Mouse (Mus musculus): ENCODE data around the gene Zdhhc4. TPM values are rescaled to one million over a fixed set of nuclear protein-coding genes. Genes with fewer than 3 reads are reported as not detected.

The Zdhhc4 gene
- total and polyA plus RNA-seq, 3 experiments: 52.8 to 110 (median 60.8) TPM

DNA sequence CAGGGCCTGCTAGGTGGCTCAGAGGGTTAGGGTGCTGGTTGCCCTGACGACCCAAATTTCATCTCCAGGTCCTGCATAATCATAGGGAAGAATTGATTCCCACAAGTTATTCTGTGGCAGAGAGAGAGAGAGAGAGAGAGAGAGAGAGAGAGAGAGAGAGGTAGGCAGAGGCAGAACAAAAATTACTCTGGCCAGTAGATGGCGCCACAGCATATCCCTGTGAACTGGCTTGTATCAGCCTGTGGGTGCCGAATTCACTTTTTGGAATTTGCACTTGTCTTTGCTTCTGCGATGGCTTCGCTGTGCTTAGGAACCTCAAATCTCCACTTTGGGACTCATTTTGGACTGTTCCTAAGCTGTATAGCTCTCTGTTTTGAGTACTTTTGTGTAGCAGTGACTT, 4.8 kb upstream of the Zdhhc4 start:
- peak; percentile 68 for DNase-seq

DNA sequence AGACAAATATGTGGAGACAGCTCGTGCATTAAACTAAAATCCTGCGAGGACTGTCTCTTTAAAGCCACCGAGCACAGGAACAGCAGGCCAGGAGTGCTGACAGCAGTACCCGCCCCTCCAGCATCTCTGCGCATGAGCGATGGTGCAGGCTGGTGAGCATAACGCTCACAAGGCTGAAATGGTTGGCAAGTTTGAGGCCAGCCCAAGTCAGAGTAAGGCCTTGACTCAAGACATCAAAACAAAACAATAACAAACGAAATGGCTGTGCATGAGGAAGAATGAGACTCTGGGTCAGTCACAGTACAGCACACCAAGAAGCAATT, 11.8 kb downstream of the Zdhhc4 start:
- DNase-seq: peak; percentile 80

DNA sequence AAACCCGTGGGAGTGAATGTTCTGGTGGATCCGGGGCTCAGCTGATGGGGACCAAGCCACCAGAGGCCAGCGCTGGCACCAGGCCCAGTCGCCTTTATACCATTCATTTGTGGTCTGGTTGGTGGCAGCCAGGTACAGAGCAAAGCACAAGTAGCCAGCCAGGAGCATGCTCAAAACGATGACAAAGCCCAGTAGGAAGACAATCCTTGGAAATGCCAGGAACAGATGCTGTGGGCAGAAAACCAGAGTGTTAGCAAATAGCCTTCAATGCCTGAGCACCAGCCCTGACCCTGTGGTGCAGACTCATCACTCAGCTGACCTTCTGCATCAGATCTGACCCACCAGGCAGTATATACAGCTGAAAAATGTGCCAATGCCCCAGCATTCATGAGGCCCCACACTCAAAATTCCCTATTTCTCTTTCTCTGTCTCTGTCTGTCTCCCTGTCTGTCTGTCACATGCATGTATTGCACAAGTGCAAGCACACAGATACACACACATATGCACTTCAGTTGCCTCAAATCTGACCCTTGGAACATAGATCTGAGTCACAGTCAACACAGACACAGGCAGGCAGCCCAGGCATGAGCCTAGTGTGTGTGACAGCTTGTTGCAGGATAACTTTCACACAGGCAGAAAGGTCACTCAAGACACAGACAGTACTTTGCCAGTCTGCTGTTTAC, 12.3 kb downstream of the Zdhhc4 start:
- DNase-seq: peak; percentile 81

DNA sequence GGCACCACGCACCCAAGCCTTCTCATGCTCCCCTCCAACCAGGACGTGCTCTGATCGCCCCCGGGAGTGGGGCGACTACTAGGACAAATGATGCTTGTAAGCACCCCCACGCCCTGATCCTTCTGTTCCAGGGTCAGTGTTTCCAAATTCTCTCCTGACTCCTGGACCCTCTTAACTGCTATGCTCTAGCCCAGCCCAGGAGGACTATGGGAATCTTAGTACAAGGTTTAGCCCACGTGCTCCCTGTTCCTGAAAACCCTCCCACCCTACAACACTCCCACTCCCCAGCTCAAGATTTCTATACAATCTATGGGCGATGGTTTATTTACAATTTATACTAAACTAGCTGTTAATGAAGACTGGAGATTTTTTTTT, 13.6 kb downstream of the Zdhhc4 start:
- DNase-seq: no peak

DNA sequence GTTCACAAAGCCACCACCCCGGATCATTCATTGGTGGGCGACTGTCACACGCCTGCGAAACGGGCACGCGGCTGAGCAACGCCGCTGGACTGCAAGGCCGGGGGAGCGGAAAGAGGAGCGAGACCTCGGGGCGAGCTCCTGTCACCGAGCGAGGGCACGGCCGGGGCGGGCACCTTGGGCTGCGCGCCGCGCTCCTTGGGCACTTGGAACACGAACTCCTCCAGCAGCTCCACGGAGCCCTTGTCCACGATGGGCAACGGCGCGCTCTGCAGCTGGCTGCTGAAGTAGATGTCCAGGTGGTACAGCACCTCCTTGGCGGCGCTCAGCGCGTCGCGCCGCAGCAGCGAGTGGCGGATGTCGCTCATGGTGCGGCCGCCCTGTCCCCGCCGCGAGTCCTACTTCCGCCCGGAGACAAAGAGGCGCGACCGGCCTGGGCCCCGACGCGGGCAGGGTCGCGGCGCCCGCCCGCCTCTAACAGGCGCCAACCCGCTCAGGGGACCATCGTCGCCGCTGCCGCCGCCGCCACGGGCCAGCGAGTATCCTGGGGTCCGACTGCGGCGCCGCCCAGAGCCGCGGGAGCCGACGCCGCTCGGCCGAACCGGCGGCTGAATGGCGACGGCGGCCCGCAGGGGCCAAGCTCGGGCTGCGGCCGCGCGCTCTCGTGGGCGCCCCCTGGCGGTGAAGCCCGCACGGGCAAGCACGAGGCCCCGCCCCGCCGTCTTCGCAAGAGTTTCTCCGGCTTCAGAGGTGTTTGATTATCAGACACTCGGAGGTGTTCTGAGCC, 14.1 kb downstream of the Zdhhc4 start, which contains the start of gene E130309D02Rik:
E130309D02Rik (minus strand) TSS at position 631 of the 784 bp plus-strand sequence.
- DNase-seq: peak; percentile 92

DNA sequence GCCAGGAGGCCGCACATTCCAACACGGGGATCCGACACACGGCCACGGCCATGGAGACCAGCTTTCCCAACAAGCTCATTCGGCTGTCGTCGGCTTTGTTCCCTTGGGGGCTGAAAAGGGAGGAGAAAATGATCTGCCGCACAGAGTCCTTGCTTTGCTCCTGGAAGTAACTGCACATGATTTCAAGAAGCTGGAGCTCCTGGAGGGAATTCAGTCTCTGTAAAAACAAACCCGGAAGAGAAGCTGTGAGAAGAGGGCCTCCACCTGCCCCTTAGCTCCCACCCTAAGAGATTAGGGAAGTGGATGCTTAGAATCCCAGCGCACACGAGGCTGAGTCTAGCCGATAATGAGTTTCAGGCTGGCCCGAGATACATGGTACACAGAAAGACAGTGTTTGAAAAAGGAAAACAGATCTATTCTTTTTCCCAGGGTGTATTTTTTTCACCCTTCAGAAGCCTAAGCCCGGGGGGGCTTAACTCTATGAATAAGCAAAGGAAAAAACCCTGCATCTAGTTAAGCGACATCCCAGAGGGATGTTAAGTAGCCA, 14.8 kb downstream of the Zdhhc4 start:
- DNase-seq: peak; percentile 24

DNA sequence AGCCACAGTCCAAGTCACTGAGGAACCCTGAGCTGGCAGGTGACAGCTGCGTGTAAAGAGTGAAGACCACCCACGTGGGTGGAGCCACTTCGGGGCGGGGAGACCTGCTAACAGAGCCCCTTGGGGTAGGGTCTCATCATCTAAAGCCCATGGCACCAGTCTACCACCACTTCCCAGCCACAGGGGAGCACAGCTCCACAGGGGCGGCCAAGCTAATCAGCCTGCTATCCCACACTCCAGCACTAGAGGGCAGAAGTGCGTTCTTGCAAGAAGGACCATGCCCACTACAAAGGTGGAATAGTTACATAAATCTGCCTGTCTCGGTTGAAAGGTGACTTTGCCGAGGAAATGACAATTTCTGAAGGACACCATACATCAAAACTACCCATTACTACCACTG, 17.2 kb downstream of the Zdhhc4 start:
- DNase-seq: peak; percentile 62

DNA sequence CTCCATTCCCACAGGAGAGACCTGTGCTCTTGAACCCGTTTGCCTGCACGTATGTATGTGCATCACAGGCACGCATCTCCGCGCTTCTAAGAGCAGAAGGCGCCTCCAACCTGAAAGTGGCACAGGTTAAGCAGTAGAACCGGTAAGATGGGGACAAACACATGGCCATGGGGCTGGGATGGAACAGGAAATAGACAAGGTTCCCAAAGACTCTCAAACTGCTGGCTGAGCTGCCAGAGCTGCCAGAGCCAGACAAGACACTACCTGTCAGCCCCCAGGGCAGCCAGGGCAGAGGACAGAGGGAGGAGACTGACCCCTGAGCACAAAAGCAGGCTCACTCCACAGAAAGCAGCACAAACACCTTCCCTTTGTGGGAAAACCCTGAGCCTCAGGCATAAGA, 19.1 kb downstream of the Zdhhc4 start:
- no peak for DNase-seq

DNA sequence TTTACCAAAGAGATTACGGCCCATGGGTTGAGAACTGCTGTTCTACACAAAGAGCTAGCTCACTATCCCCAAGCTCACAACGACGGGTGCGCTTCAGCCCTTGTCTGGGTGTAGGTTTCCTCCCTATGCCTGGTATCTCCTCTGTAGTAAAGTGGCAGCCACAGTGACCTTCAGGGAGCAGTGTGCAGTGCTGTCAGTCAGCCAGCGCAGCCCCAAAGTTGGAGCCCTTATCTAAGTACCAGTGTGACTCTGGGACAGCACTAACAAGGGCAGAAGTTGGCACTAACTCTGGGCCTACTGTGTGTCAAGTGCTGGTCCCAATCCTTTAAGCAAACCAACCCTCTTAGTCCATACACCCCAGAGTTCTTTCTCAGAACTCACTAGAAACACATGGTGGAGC, 20.2 kb downstream of the Zdhhc4 start:
- no peak for DNase-seq

DNA sequence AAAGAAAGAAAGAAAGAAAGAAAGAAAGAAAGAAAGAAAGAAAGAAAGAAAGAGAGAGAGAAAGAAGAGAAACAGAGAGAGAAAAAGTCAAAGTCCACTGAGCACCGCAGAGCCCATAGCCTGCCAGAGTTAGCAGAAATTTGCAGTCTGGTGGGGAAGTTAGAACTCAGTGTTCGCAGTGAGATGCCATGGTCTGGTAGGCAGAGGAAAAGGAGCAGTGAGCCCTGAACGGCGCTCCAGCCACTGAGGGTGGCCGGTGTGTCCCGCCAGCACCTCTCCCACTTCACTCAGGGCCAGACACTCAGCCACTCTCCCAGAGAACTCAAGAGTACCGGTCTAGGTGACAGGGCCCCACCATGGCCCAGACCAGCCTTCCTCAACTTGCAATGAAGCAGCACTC, 24.8 kb downstream of the Zdhhc4 start:
- DNase-seq: no peak

DNA sequence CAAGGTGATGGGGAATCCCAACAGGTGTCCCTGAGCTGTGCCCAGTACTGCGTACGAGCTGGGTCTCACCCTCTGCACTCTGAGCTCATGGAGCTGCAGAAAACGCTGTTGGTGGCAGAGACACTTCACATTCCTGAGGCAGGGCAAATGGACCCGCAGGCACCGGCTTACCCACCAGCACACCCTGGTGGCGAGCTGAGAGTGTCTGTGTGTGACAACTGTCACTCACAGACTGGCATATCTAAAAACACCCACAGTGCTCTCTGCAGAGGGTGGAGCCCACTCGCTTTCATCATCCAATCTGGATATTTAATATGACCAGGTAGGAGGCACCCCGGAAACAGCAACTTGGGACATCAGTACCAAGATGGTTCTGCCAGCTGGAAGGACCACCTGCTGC, 27.8 kb downstream of the Zdhhc4 start:
- no peak for DNase-seq

DNA sequence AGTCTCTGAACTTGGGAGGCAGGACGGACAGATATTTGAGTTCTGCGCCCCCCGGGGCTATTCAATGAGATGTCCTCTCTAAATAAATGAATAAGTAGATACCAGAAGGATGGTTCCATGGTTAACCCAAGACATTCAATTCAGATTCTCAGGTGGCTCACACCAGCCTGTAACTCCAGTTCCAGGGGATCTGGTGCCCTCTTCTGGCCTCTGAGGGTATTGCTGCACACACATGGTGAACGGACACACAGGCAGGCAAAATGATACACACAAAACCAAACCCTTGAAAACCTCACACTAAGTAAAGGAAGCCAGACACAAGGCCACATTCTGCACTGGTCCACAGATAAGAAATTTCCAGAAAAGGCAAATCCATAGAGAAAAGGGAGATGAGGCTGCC, 29.4 kb downstream of the Zdhhc4 start:
- DNase-seq: peak; percentile 41

DNA sequence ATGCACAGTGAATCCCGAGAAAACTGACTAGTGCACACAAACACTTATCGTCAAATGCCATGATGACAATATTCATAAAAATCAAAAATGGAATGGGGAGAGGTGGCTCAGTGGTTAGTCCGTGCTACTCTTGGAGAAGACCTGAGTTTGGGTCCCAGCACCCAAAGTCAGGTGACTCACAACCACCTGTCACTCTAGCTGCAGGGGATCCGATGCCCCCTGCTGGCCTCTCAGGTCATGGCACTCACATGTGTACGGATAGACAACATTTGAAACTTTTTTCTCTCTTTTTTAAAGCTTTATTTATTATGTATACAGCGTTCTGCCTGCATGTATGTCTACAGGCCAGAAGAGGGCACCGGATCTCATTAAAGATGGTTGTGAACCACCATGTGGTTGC, 30.7 kb downstream of the Zdhhc4 start:
- no peak for DNase-seq

DNA sequence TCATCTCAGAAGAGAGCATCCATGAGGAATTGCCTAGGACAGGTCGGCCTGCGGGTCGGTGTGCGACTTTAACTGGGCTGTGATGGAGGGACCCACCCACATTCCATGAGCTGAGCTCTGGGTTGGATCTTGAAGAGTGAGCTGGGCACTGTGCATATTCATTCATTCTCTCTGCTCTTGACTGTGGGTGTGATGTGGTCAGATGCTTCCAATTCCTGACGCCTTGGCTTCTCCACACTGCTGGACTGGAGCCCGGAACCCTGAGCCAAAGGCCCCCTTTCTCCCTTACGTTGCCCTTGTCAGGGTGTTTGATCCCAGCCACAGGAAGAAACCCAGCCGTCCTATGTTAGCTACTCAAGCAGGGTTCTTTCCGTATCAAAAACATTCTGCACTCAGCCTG, 31.1 kb downstream of the Zdhhc4 start:
- DNase-seq: no peak

DNA sequence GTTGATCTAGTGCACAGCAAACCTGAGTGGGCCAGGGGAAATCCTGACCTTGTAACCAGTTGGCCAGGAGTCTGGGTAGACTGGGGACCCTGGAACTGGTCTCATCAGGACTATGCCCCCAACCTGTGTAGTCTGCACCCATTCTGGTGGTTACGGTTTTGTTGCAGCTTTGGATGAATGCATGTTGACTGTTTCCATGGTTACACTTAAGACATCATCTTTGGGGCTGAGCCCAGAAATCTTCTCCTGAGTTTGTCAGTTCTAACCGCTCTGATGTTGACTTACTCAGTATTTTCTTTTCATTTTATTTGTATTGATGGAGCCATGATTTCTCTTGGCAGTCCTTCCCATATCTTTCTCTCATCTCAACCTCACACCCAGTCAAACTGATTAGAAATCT, 33.7 kb downstream of the Zdhhc4 start:
- DNase-seq: no peak

DNA sequence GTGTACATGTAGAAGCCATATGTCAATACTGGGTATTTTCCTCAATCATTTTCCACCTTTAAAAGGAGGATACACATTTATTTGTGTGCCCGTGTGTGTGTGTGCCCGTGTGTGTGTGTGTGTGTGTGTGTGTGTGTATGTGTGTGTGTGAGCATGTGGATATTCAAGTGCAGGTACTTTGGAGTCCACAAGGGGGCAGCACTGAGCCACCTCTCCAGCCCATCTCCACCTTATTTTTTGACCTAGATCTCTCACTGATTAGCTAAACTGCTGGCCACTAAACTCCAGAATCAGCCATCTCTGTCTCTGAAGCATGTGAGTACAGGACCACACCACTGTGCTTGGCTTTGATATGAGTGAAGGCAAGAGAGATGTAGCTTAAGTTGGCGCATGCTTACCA, 34.2 kb downstream of the Zdhhc4 start:
- no peak for DNase-seq

DNA sequence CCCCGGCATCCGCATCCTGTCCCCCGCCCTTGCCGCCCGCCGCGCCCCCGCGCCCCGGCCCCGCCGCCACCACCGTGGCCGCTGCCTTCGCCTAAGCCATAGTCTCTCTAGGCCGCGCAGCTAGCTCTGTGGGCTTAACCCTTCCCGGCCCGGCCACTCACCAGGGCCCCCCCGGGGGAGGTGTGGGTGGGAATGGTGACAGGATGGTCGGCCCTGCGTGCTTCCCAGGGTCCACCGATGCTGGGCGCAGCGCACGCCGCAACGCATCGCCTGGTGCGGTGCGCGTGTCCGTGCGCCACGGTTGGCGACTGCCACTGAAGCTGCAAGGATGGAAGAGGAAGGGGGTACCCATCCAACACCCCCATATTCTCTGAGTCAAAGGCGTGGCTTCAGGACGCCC, 35.7 kb downstream of the Zdhhc4 start, which contains the start of gene Zfp853:
Zfp853 (minus strand) TSS at position 220 of the 400 bp plus-strand sequence.
- no peak for DNase-seq

DNA sequence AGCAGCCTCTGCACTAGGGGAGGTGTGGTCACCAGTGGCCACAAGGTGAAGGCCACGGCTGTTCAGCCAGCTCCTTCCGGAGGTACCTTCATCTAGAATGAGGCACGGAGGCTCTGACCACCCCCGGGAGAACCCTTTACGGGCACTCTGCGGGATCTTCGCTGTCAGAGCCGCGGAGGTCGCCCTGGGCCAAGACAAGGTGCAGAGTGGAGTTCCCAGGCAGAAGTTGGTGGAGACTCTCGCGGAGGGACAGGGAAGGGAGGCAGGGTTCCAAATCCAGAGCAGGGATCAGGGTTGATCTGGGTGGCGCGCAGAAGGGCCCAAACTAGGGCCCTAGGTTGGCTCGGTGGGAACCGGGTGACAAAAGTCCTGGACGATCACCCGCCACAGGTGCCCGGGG, 36.2 kb downstream of the Zdhhc4 start:
- DNase-seq: no peak

DNA sequence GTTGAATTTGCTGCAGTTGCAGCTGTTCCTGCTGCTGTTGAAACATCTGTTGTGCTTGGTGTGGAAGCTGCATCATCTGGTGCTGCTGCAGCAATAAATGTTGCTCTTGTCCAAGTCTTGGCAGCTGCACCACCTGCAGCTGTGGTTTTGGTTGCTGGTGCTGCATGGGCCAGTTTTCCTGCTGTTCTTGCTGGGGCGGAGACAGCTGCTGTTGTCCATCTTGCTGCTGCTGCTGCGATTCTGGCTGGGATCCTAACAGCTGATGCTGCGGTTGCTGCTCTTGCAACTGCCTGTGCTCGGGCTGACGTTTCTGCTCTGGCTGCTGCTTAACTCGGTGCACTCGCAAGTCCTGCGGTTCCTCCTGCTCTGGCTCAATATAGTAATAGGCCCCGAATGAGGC, 39.8 kb downstream of the Zdhhc4 start:
- no peak for DNase-seq

DNA sequence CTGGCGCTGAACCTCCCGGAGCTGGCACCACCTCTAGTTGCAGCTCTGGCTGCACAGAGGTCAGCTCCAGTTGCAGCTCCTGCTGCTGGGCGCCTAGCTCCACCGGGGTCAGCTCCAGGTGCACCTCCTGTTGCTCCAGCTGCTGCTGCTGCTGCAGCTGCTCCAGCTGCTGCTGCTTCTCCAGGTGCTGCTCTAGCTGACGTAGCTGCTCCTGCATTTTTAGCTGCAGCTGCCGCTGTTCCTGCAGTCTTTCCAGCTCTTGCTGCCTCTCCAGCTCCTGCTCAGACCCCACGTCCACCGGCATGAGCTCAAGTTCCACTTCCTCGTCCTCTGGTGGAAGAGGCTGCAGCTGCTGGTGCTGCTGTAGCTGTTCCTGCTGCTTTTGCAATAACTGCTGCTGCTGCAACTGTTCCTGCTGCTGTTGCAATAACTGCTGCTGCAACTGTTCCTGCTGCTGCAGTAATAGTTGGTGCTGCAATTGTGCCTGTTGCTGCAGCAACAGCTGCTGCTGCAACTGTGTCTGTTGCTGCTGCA, 40.6 kb downstream of the Zdhhc4 start:
- no peak for DNase-seq

DNA sequence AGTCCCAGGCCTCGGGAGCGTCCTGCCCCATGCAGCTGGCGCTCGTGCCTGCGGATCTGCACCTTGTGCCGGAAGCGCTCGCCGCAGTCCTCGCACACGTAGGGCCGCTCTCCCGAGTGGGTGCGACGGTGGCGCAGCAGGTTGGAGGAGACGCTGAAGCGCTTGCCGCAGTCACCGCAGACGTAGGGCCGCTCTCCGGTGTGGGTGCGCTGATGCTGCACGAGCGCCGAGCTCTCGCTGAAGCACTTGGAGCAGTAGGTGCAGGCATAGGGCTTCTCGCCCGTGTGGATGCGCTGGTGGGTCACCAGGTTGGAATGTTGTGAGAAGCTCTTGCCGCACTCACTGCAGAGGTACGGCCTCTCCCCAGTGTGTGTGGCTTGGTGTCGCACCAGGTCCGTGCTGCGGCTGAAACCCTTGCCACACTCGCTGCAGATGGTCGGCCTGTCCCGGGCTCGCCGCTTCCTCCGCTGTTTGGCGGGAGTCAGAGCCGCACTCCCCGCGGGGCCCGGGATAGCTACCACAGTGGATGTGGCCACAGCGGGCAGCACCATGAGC, 41.2 kb downstream of the Zdhhc4 start:
- no peak for DNase-seq

DNA sequence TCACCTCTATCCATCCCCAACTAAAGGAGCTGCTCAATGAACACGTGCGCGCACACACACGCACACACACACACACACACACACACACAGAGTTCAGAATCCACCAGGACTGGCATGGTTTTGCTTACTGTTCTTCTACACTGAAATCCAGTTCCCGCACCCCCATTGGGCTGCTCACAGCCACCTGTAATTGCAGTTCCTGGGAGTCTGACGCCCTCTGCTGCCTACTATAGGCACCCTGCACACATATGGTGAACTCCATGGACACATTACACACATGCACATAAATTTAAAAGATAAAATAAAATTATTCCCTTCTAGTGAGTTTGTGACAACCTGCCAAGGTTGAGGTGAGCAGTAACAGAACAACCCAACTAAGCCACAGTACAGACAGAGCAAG, 44.3 kb downstream of the Zdhhc4 start:
- DNase-seq: no peak

DNA sequence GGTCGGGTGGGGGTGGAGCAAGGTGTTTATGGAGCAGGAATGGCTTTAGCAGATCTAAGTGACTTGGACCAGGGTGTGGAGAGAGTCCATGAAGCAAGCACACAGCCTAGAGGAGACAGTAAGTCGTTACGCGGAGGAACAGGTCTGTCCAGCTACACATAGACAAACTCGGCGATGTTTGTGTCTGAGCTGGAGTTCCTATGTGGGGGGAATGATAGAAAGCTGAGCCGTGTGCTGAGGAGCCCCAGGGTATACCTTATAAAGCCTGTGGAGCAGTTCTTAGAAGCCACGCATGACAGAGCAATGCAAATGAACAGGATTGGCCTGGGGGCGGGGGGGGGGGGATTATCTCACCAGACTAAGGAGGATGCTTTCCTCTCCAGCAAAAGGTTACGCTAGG, 49.8 kb downstream of the Zdhhc4 start:
- DNase-seq: no peak
